Mouse (Mus musculus): ENCODE data around the gene Cyp39a1. TPM values are rescaled to one million over a fixed set of nuclear protein-coding genes. Genes with fewer than 3 reads are reported as not detected.

The Cyp39a1 gene
- polyA plus RNA-seq (2014; fragmentation: Nextera tagmentation; extraction: Ambion mirVana) = 17.7 and 23.0 TPM in 2 replicates

GRCm38 (mm10) chr17:43667290-43667843 is at the start of gene Cyp39a1:
Gene Cyp39a1 (plus strand): TSS chr17:43667425.
- H3K9ac ChIP-seq (replicated peaks; ENCODE audit: low read depth, low read length) = peak within 1 kb of the TSS; percentile 60
- no peak within 1 kb of the TSS; the same call in 1 of the 2 replicates for H3K27ac ChIP-seq (ENCODE audit: low read length)
- H3K36me3 ChIP-seq (ENCODE audit: control insufficient read depth, insufficient read depth, low read length) = no peaks in the 10 kb centered on the region
- peak within 1 kb of the TSS; percentile 88 for H3K4me2 ChIP-seq (replicated peaks; ENCODE audit: low read depth, low read length)
- ATAC-seq (ENCODE audit: insufficient number of reproducible peaks, insufficient read depth, low FRiP score, low read depth) = no peak
- H3K4me3 ChIP-seq (ENCODE audit: low read depth, low read length) = peak within 1 kb of the TSS; percentile 79
- H3K4me1 ChIP-seq (ENCODE audit: control insufficient read depth, insufficient read depth, low read length) = peaks cover 12% of the 10 kb centered on the region; the same call in 1 of the 2 replicates
- WGBS = 0% methylated on average over 17 of the region's 17 CpGs
- H3K9me3 ChIP-seq (ENCODE audit: control insufficient read depth, low read depth, low read length) = no peaks in the 10 kb centered on the region
- no peaks in the 10 kb centered on the region for H3K27me3 ChIP-seq (ENCODE audit: control insufficient read depth, insufficient read depth, low read length)

- H3K4me2 ChIP-seq (replicated peaks; ENCODE audit: low read depth, low read length) = no peak overlapping the region
- H3K36me3 ChIP-seq (ENCODE audit: control insufficient read depth, insufficient read depth, low read length) = no peaks in the 10 kb centered on the region
- no peak for ATAC-seq (ENCODE audit: insufficient number of reproducible peaks, insufficient read depth, low FRiP score, low read depth)
- H3K27me3 ChIP-seq (ENCODE audit: control insufficient read depth, insufficient read depth, low read length) = no peaks in the 10 kb centered on the region
- H3K9me3 ChIP-seq (ENCODE audit: control insufficient read depth, low read depth, low read length) = no peaks in the 10 kb centered on the region
- no peak overlapping the region for H3K9ac ChIP-seq (replicated peaks; ENCODE audit: low read depth, low read length)
- no peaks in the 10 kb centered on the region for H3K4me1 ChIP-seq (ENCODE audit: control insufficient read depth, insufficient read depth, low read length)
- no peak overlapping the region for H3K27ac ChIP-seq (ENCODE audit: low read length)
- WGBS = 78% methylated on average over 9 of the region's 9 CpGs
- no peak overlapping the region for H3K4me3 ChIP-seq (ENCODE audit: low read depth, low read length)
These were observed 48.1 kb upstream of the Cyp39a1 start for GRCm38 (mm10) chr17:43619156-43619555.

- no peak for ATAC-seq (ENCODE audit: insufficient number of reproducible peaks, insufficient read depth, low FRiP score, low read depth)
- Histone ChIP-seq H3K27me3 (ENCODE audit: control insufficient read depth, insufficient read depth, low read length) (no peaks in the 10 kb centered on the region), H3K9me3 (ENCODE audit: control insufficient read depth, low read depth, low read length) (no peaks in the 10 kb centered on the region), H3K4me1 (ENCODE audit: control insufficient read depth, insufficient read depth, low read length) (no peaks in the 10 kb centered on the region), H3K36me3 (ENCODE audit: control insufficient read depth, insufficient read depth, low read length) (no peaks in the 10 kb centered on the region), H3K9ac (replicated peaks; ENCODE audit: low read depth, low read length) (no peak overlapping the region), H3K4me2 (replicated peaks; ENCODE audit: low read depth, low read length) (no peak overlapping the region), H3K4me3 (ENCODE audit: low read depth, low read length) (no peak overlapping the region), H3K27ac (ENCODE audit: low read length) (no peak overlapping the region)
- 86% methylated on average over 10 of the region's 10 CpGs for WGBS
These were observed 45.1 kb upstream of the Cyp39a1 start for GRCm38 (mm10) chr17:43622076-43622475.

GRCm38 (mm10) chr17:43628246-43628645 is 39.0 kb upstream of the Cyp39a1 start:
- Histone ChIP-seq H3K36me3 (ENCODE audit: control insufficient read depth, insufficient read depth, low read length) (no peaks in the 10 kb centered on the region), H3K9ac (replicated peaks; ENCODE audit: low read depth, low read length) (no peak overlapping the region), H3K4me2 (replicated peaks; ENCODE audit: low read depth, low read length) (no peak overlapping the region), H3K4me3 (ENCODE audit: low read depth, low read length) (no peak overlapping the region), H3K27ac (ENCODE audit: low read length) (no peak overlapping the region), H3K27me3 (ENCODE audit: control insufficient read depth, insufficient read depth, low read length) (peaks cover 25% of the 10 kb centered on the region; the same call in 1 of the 2 replicates), H3K4me1 (ENCODE audit: control insufficient read depth, insufficient read depth, low read length) (peaks cover 8% of the 10 kb centered on the region; the same call in 1 of the 2 replicates), H3K9me3 (ENCODE audit: control insufficient read depth, low read depth, low read length) (no peaks in the 10 kb centered on the region)
- ATAC-seq (ENCODE audit: insufficient number of reproducible peaks, insufficient read depth, low FRiP score, low read depth) = no peak
- 93% methylated on average over 10 of the region's 10 CpGs for WGBS

- H3K9ac ChIP-seq (replicated peaks; ENCODE audit: low read depth, low read length) = no peak overlapping the region
- no peak overlapping the region for H3K27ac ChIP-seq (ENCODE audit: low read length)
- H3K4me1 ChIP-seq (ENCODE audit: control insufficient read depth, insufficient read depth, low read length) = peaks cover 8% of the 10 kb centered on the region; the same call in 1 of the 2 replicates
- peak overlapping the region; percentile 72 for H3K4me2 ChIP-seq (replicated peaks; ENCODE audit: low read depth, low read length)
- peaks cover 25% of the 10 kb centered on the region; the same call in 1 of the 2 replicates for H3K27me3 ChIP-seq (ENCODE audit: control insufficient read depth, insufficient read depth, low read length)
- H3K36me3 ChIP-seq (ENCODE audit: control insufficient read depth, insufficient read depth, low read length) = no peaks in the 10 kb centered on the region
- H3K4me3 ChIP-seq (ENCODE audit: low read depth, low read length) = peak overlapping the region; percentile 35
- ATAC-seq (ENCODE audit: insufficient number of reproducible peaks, insufficient read depth, low FRiP score, low read depth) = no peak
- no peaks in the 10 kb centered on the region for H3K9me3 ChIP-seq (ENCODE audit: control insufficient read depth, low read depth, low read length)
- WGBS = 20% methylated on average over 24 of the region's 24 CpGs
These were observed 38.2 kb upstream of the Cyp39a1 start for GRCm38 (mm10) chr17:43629026-43629495.

GRCm38 (mm10) chr17:43629496-43630426 is 37.5 kb upstream of the Cyp39a1 start, which contains the start of gene Tdrd6:
Gene Tdrd6 (minus strand): TSS chr17:43630299.
- Histone ChIP-seq H3K27ac (ENCODE audit: low read length) (no peak within 1 kb of the TSS), H3K27me3 (ENCODE audit: control insufficient read depth, insufficient read depth, low read length) (peaks cover 25% of the 10 kb centered on the region; the same call in 1 of the 2 replicates), H3K4me2 (replicated peaks; ENCODE audit: low read depth, low read length) (peak within 1 kb of the TSS; percentile 72), H3K4me3 (ENCODE audit: low read depth, low read length) (peak within 1 kb of the TSS; percentile 35), H3K4me1 (ENCODE audit: control insufficient read depth, insufficient read depth, low read length) (peaks cover 8% of the 10 kb centered on the region; the same call in 1 of the 2 replicates), H3K9ac (replicated peaks; ENCODE audit: low read depth, low read length) (0 out of 2 replicates have a peak within 1 kb of the TSS, but pooled peaks have one; percentile 2), H3K36me3 (ENCODE audit: control insufficient read depth, insufficient read depth, low read length) (no peaks in the 10 kb centered on the region), H3K9me3 (ENCODE audit: control insufficient read depth, low read depth, low read length) (no peaks in the 10 kb centered on the region)
- 0 out of 2 replicates have a peak, but pooled peaks have one; percentile 10 for ATAC-seq (ENCODE audit: insufficient number of reproducible peaks, insufficient read depth, low FRiP score, low read depth)
- 3% methylated on average over 82 of the region's 83 CpGs for WGBS

GRCm38 (mm10) chr17:43630427-43630760 is 36.8 kb upstream of the Cyp39a1 start:
- Histone ChIP-seq H3K4me3 (ENCODE audit: low read depth, low read length) (no peak overlapping the region), H3K36me3 (ENCODE audit: control insufficient read depth, insufficient read depth, low read length) (no peaks in the 10 kb centered on the region), H3K4me2 (replicated peaks; ENCODE audit: low read depth, low read length) (peak overlapping the region; percentile 72), H3K9ac (replicated peaks; ENCODE audit: low read depth, low read length) (no peak overlapping the region), H3K4me1 (ENCODE audit: control insufficient read depth, insufficient read depth, low read length) (peaks cover 8% of the 10 kb centered on the region; the same call in 1 of the 2 replicates), H3K27ac (ENCODE audit: low read length) (no peak overlapping the region), H3K9me3 (ENCODE audit: control insufficient read depth, low read depth, low read length) (no peaks in the 10 kb centered on the region), H3K27me3 (ENCODE audit: control insufficient read depth, insufficient read depth, low read length) (peaks cover 25% of the 10 kb centered on the region; the same call in 1 of the 2 replicates)
- WGBS = 42% methylated on average over 13 of the region's 13 CpGs
- no peak for ATAC-seq (ENCODE audit: insufficient number of reproducible peaks, insufficient read depth, low FRiP score, low read depth)

- no peaks in the 10 kb centered on the region for H3K9me3 ChIP-seq (ENCODE audit: control insufficient read depth, low read depth, low read length)
- 88% methylated on average over 4 of the region's 4 CpGs for WGBS
- H3K4me1 ChIP-seq (ENCODE audit: control insufficient read depth, insufficient read depth, low read length) = no peaks in the 10 kb centered on the region
- no peaks in the 10 kb centered on the region for H3K36me3 ChIP-seq (ENCODE audit: control insufficient read depth, insufficient read depth, low read length)
- H3K27me3 ChIP-seq (ENCODE audit: control insufficient read depth, insufficient read depth, low read length) = no peaks in the 10 kb centered on the region
- H3K27ac ChIP-seq (ENCODE audit: low read length) = no peak overlapping the region
- no peak overlapping the region for H3K9ac ChIP-seq (replicated peaks; ENCODE audit: low read depth, low read length)
- H3K4me2 ChIP-seq (replicated peaks; ENCODE audit: low read depth, low read length) = no peak overlapping the region
- no peak overlapping the region for H3K4me3 ChIP-seq (ENCODE audit: low read depth, low read length)
- no peak for ATAC-seq (ENCODE audit: insufficient number of reproducible peaks, insufficient read depth, low FRiP score, low read depth)
These were observed 30.1 kb upstream of the Cyp39a1 start for GRCm38 (mm10) chr17:43637146-43637545.
